Mouse (Mus musculus): ENCODE results near the gene Pla1a.

DNA sequence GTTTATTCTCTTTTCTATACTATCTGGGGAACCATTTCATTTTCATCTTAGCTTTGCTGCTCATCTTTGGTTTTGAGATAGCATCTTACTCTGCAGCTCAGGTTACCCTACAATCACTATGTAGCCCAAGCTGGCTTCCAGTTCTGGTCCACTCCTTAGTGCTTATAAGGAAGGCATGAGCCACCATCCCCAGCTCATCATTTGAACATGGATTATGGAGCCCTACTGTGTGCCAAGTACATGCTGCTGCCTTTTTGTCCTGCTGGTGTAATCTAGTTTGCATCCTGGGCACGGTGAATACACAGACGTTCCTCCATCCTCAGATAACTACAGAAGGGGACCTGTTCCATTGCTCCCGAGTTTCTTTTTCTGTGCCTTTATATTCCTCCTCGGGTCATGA, 60.1 kb downstream of the Pla1a start:
- no peak for TF ChIP-seq CTCF (conservative IDR thresholded peaks at IDR 0.05; ENCODE audit: low read length)
- no peak for TF ChIP-seq NANOG (IDR thresholded peaks at IDR 0.05; ENCODE audit: borderline replicate concordance, low read length)
